Mouse (Mus musculus): ENCODE measurements around the gene Ncbp3. TPM values are rescaled to one million over a fixed set of nuclear protein-coding genes. Genes with fewer than 3 reads are reported as not detected.

The Ncbp3 gene
- polyA plus RNA-seq, 1 experiment from 2014 or later: 9.5 TPM

GRCm38 (mm10) chr11:73036077-73036476 lies 11.5 kb upstream of the Ncbp3 start:
- WGBS: 49% methylated on average over 7 of the region's 7 CpGs
- H3K27me3 ChIP-seq (ENCODE audit: control insufficient read depth, insufficient read depth, low read length): peaks cover 4% of the 10 kb centered on the region; the same call in 1 of the 2 replicates
- peaks cover 17 to 21% of the 10 kb centered on the region in 2 experiments for H3K4me1 ChIP-seq (ENCODE audit: control insufficient read depth in 2 of 2, insufficient read depth in 2 of 2, low read length in 2 of 2)
- H3K9ac ChIP-seq (ENCODE audit: low read length): no peak overlapping the region
- H3K4me3 ChIP-seq (ENCODE audit: control insufficient read depth in 1 of 2, insufficient read depth in 1 of 2, low read depth in 1 of 2, low read length in 2 of 2): no peak overlapping the region
- no peak overlapping the region for H3K27ac ChIP-seq (replicated peaks in 1 of 2; ENCODE audit: control insufficient read depth in 1 of 2, insufficient read depth in 1 of 2, low read depth in 2 of 2, low read length in 2 of 2)
- no peak overlapping the region for H3K4me2 ChIP-seq (ENCODE audit: low read length)
- no peak for ATAC-seq (ENCODE audit: insufficient number of reproducible peaks, insufficient read depth, low FRiP score, low read depth)
- no peaks in the 10 kb centered on the region for H3K9me3 ChIP-seq (ENCODE audit: control insufficient read depth, low read length)
- H3K36me3 ChIP-seq (ENCODE audit: control insufficient read depth, insufficient read depth, low read length): no peaks in the 10 kb centered on the region

GRCm38 (mm10) chr11:73036889-73037288 lies 10.7 kb upstream of the Ncbp3 start:
- Histone ChIP-seq H3K27ac (replicated peaks in 1 of 2; ENCODE audit: control insufficient read depth in 1 of 2, insufficient read depth in 1 of 2, low read depth in 2 of 2, low read length in 2 of 2) (no peak overlapping the region), H3K36me3 (ENCODE audit: control insufficient read depth, insufficient read depth, low read length) (no peaks in the 10 kb centered on the region), H3K4me2 (ENCODE audit: low read length) (no peak overlapping the region), H3K4me3 (ENCODE audit: control insufficient read depth in 1 of 2, insufficient read depth in 1 of 2, low read depth in 1 of 2, low read length in 2 of 2) (no peak overlapping the region), H3K9ac (ENCODE audit: low read length) (peak overlapping the region; percentile 8; the same call in 1 of the 2 replicates), H3K4me1 (ENCODE audit: control insufficient read depth in 2 of 2, insufficient read depth in 2 of 2, low read length in 2 of 2) (peaks cover 15 to 16% of the 10 kb centered on the region in 2 experiments), H3K9me3 (ENCODE audit: control insufficient read depth, low read length) (no peaks in the 10 kb centered on the region), H3K27me3 (ENCODE audit: control insufficient read depth, insufficient read depth, low read length) (no peaks in the 10 kb centered on the region)
- WGBS: 42% methylated on average over 6 of the region's 6 CpGs
- no peak for ATAC-seq (ENCODE audit: insufficient number of reproducible peaks, insufficient read depth, low FRiP score, low read depth)

DNA sequence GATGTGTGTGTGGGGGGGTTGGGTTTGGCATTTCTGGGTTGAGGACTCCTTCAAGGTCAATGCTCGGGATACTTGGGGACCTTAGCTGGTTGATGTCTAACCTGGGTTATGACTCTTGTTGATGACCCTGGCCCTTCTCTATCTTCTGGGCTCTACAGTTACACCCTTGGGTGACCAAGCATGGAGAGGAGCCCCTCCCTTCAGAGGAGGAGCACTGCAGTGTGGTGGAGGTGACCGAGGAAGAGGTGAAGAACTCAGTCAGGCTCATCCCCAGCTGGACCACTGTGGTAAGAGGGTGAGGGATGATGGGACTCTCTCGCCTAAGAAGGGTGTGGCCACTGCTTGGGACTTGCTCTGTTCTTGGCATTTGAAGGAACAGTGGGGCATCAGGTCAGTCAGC lies 9.9 kb upstream of the Ncbp3 start:
- H3K9me3 ChIP-seq (ENCODE audit: control insufficient read depth, low read length): no peaks in the 10 kb centered on the region
- H3K36me3 ChIP-seq (ENCODE audit: control insufficient read depth, insufficient read depth, low read length): no peaks in the 10 kb centered on the region
- H3K27ac ChIP-seq (replicated peaks in 1 of 2; ENCODE audit: control insufficient read depth in 1 of 2, insufficient read depth in 1 of 2, low read depth in 2 of 2, low read length in 2 of 2): no peak overlapping the region
- H3K4me2 ChIP-seq (ENCODE audit: low read length): no peak overlapping the region
- no peak for ATAC-seq (ENCODE audit: insufficient number of reproducible peaks, insufficient read depth, low FRiP score, low read depth)
- H3K9ac ChIP-seq (ENCODE audit: low read length): no peak overlapping the region
- H3K27me3 ChIP-seq (ENCODE audit: control insufficient read depth, insufficient read depth, low read length): no peaks in the 10 kb centered on the region
- no peak overlapping the region for H3K4me3 ChIP-seq (ENCODE audit: control insufficient read depth in 1 of 2, insufficient read depth in 1 of 2, low read depth in 1 of 2, low read length in 2 of 2)
- H3K4me1 ChIP-seq (ENCODE audit: control insufficient read depth in 2 of 2, insufficient read depth in 2 of 2, low read length in 2 of 2): peaks cover 15 to 16% of the 10 kb centered on the region in 2 experiments
- 80% methylated on average over 3 of the region's 3 CpGs for WGBS

GRCm38 (mm10) chr11:73039102-73039799 lies 8.3 kb upstream of the Ncbp3 start:
- Histone ChIP-seq H3K4me1 (ENCODE audit: control insufficient read depth in 2 of 2, insufficient read depth in 2 of 2, low read length in 2 of 2) (peaks cover 15 to 16% of the 10 kb centered on the region in 2 experiments), H3K27ac (replicated peaks in 1 of 2; ENCODE audit: control insufficient read depth in 1 of 2, insufficient read depth in 1 of 2, low read depth in 2 of 2, low read length in 2 of 2) (no peak overlapping the region), H3K9me3 (ENCODE audit: control insufficient read depth, low read length) (no peaks in the 10 kb centered on the region), H3K36me3 (ENCODE audit: control insufficient read depth, insufficient read depth, low read length) (no peaks in the 10 kb centered on the region), H3K27me3 (ENCODE audit: control insufficient read depth, insufficient read depth, low read length) (no peaks in the 10 kb centered on the region), H3K9ac (ENCODE audit: low read length) (no peak overlapping the region), H3K4me2 (ENCODE audit: low read length) (no peak overlapping the region), H3K4me3 (ENCODE audit: control insufficient read depth in 1 of 2, insufficient read depth in 1 of 2, low read depth in 1 of 2, low read length in 2 of 2) (no peak overlapping the region)
- 55% methylated on average over 9 of the region's 9 CpGs for WGBS
- ATAC-seq (ENCODE audit: insufficient number of reproducible peaks, insufficient read depth, low FRiP score, low read depth): no peak

DNA sequence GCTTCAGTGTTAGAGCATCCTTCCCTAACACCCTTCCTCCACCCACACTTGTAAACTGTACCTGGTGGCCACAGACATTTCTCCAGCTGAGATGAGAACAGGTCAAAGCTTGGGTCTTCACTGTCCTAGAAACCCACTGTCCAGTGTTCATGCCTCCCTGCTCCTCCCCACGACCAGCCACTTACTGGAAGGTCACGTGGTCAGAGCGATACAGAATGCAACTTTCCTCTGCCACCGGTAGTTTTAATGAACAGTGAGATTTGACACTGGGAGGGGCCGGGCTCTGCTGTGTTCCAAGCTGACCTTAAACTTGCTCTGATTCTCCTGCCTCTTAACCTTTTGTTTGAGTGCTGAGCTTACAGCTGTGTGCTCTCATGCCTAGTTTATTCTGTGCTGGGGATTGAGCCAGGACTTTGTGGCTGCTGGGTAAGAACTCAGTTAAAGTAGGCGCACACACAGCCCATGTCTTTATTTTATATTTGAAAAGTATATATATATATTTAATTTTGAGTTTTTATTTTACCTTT lies 3.3 kb upstream of the Ncbp3 start:
- ATAC-seq (ENCODE audit: insufficient number of reproducible peaks, insufficient read depth, low FRiP score, low read depth): no peak
- Histone ChIP-seq H3K4me2 (ENCODE audit: low read length) (no peak overlapping the region), H3K27me3 (ENCODE audit: control insufficient read depth, insufficient read depth, low read length) (no peaks in the 10 kb centered on the region), H3K9ac (ENCODE audit: low read length) (no peak overlapping the region), H3K9me3 (ENCODE audit: control insufficient read depth, low read length) (no peaks in the 10 kb centered on the region), H3K4me3 (ENCODE audit: control insufficient read depth in 1 of 2, insufficient read depth in 1 of 2, low read depth in 1 of 2, low read length in 2 of 2) (no peak overlapping the region), H3K36me3 (ENCODE audit: control insufficient read depth, insufficient read depth, low read length) (no peaks in the 10 kb centered on the region), H3K4me1 (ENCODE audit: control insufficient read depth in 2 of 2, insufficient read depth in 2 of 2, low read length in 2 of 2) (peaks cover 0 to 7% of the 10 kb centered on the region in 2 experiments; a peak in 3 of 4 replicates), H3K27ac (replicated peaks in 1 of 2; ENCODE audit: control insufficient read depth in 1 of 2, insufficient read depth in 1 of 2, low read depth in 2 of 2, low read length in 2 of 2) (no peak overlapping the region)
- WGBS: 36% methylated on average over 6 of the region's 6 CpGs

- no peak for ATAC-seq (ENCODE audit: insufficient number of reproducible peaks, insufficient read depth, low FRiP score, low read depth)
- H3K36me3 ChIP-seq (ENCODE audit: control insufficient read depth, insufficient read depth, low read length): peaks cover 2% of the 10 kb centered on the region
These were observed 2.8 kb upstream of the Ncbp3 start for GRCm38 (mm10) chr11:73044789-73045188.

DNA sequence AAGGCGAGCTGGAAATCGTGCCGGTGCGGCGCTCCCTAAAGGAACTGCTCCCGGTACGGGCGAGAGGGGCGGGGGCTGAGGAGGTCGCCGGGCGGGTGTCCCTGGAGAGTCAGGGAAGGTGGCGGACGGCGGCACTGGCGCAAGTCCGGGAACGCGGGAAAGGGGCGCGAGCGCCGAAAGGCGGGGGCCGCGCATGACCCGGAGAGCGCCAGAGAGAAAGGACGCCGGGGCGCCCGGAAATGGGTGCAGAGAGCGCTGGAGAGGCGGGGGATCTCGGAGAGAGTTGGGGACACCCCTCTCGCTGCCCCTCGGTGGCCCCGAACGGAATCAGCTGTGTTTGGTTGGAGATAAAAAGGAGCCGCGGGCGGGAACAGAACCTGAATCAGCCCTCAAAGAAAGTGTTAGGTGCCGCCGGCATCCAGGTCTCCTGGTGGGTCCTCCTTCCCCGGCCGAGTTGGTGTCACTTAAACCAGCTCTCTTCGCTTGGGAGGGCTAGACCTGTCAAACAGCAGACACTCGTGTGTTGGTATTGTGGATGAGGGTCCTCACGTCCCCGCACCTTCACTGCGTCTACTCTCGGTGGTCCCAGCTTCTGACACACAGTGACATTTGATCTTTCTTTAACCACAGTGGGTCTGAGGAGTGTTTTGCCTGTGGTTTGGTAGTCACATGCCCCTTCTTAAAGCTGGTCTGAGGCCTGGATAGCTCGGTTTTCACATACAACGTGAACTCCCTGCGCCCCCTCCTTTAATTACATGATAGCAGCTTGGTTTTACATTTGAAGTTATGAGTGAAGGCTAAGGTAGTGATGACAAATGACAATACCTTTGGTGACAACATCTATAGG lies 670 bp downstream of the Ncbp3 start:
- Histone ChIP-seq H3K9ac (ENCODE audit: low read length) (peak overlapping the region; percentile 93), H3K9me3 (ENCODE audit: control insufficient read depth, low read length) (no peaks in the 10 kb centered on the region), H3K36me3 (ENCODE audit: control insufficient read depth, insufficient read depth, low read length) (peaks cover 32% of the 10 kb centered on the region), H3K4me3 (ENCODE audit: control insufficient read depth in 1 of 2, insufficient read depth in 1 of 2, low read depth in 1 of 2, low read length in 2 of 2) (peak overlapping the region; percentile 88 to 96), H3K4me1 (ENCODE audit: control insufficient read depth in 2 of 2, insufficient read depth in 2 of 2, low read length in 2 of 2) (peaks cover 0 to 17% of the 10 kb centered on the region in 2 experiments; a peak in 3 of 4 replicates), H3K4me2 (ENCODE audit: low read length) (peak overlapping the region; percentile 79), H3K27me3 (ENCODE audit: control insufficient read depth, insufficient read depth, low read length) (no peaks in the 10 kb centered on the region), H3K27ac (replicated peaks in 1 of 2; ENCODE audit: control insufficient read depth in 1 of 2, insufficient read depth in 1 of 2, low read depth in 2 of 2, low read length in 2 of 2) (peak overlapping the region; percentile 87 to 90)
- ATAC-seq (ENCODE audit: insufficient number of reproducible peaks, insufficient read depth, low FRiP score, low read depth): peak; percentile 65
- under 1% methylated on average over 55 of the region's 55 CpGs for WGBS

More at GRCm38 (mm10) chr11:73044789-73045188, 2.8 kb upstream of the Ncbp3 start:
- Histone ChIP-seq H3K4me2 (ENCODE audit: low read length) (no peak overlapping the region), H3K4me1 (ENCODE audit: control insufficient read depth in 2 of 2, insufficient read depth in 2 of 2, low read length in 2 of 2) (peaks cover 0 to 12% of the 10 kb centered on the region in 2 experiments; a peak in 3 of 4 replicates), H3K27me3 (ENCODE audit: control insufficient read depth, insufficient read depth, low read length) (no peaks in the 10 kb centered on the region), H3K27ac (replicated peaks in 1 of 2; ENCODE audit: control insufficient read depth in 1 of 2, insufficient read depth in 1 of 2, low read depth in 2 of 2, low read length in 2 of 2) (no peak overlapping the region), H3K9ac (ENCODE audit: low read length) (no peak overlapping the region), H3K9me3 (ENCODE audit: control insufficient read depth, low read length) (no peaks in the 10 kb centered on the region), H3K4me3 (ENCODE audit: control insufficient read depth in 1 of 2, insufficient read depth in 1 of 2, low read depth in 1 of 2, low read length in 2 of 2) (no peak overlapping the region)
- 74% methylated on average over 4 of the region's 4 CpGs for WGBS

Data from heart, embryonic 14.5 days (tissue).